Mouse (Mus musculus): Measurements from ENCODE around the gene C2cd4b.

C2cd4b gene

DNA sequence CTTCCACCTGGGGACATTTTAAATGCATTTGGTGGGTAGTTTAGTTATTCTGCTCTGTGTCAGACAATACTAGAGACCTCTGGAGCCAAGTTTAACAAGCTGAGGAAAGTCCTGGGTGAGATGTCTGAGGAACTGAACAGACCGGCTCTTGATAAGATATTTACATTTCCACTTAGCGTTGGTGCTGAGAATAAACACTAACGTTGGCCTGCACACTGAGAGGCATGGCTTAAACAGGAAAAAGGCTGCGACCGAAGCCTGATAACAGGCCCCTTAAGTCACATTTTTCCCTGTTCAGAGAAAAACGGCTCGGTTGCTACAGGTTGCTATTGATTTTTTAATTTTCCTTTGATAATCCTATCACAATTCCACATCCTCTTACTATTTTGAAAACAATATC lies 12.1 kb downstream of the C2cd4b start:
- DNase-seq (ENCODE audit: low spot score in 2 of 2): no peak

DNA sequence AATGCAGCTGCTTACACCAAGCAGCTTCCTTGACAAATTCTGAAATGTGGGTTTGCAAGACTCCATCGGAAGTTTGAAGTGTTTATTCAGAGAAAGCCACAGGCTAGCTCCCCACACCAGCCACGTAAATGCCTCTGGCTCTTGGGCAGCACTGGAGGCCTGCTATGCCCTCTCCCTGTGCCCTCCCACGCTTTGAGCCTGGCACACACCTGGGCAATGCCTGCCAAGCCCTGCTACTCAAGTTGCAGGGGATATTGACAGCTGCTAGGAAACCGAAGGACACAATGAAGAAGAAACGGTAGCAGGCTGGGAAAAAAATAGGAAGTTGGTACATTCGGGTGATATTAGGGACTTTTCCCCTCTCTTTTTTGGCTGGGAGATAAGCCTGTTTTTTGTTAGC lies 15.0 kb downstream of the C2cd4b start:
- DNase-seq (ENCODE audit: low spot score in 2 of 2): no peak

DNA sequence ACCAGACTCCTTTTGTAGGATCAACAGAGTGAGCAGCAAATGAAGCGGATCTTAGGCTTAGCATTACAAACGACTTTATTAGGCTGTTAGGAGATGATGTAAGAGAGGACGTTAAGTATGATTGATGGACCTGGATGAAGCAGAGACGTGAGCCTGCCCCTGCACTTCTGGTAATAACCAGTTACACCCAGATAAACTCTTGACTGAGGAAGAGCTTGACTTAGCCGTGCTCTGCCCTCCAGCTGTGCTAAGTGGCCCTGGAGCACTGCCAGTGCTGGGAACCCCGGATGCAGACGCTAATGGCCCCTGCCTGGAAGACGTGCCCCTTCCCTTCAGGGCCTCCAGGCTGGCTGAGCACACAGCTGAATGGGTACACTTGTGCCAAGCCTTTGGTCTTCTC lies 19.3 kb downstream of the C2cd4b start:
- no peak for DNase-seq (ENCODE audit: low spot score in 2 of 2)

DNA sequence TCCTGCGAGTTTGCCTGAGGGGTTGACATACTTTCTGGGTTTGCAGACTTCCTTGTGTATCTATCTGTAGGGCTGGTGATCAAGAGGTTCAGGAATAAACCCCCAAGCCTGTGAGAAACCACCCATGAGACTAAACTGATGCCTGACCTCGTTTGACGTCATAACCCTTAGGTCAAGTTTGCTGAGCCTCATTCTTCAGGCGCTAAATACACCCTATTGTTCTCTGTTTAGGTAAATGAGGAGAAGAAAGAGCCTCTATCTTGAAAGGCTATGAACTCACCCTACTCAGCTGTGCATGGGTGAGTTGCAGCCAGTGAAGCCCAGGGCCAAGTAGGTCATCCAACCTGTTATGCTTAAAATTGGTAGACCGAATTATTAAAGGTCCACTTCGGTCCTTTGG lies 23.5 kb downstream of the C2cd4b start:
- DNase-seq (ENCODE audit: low spot score in 2 of 2): no peak

DNA sequence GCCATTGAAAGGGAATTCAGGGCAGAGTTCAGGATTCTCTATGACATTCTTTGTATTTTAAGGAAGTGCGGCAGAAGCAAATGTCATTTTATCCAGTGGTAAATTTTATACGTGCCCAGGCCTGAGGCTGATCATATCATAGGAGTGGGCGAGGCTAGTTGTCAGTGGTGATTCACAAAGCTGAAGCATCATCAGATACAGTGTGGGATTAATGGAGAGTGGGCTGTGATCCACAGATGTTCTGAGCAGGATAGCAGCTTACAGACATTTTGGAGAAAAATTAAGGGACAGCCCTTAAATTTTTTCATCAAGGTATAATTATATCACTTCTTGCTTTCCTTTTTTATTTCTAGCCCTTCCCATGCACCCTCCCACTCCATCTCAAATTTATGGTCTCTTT lies 24.2 kb downstream of the C2cd4b start:
- DNase-seq (ENCODE audit: low spot score in 2 of 2): no peak

DNA sequence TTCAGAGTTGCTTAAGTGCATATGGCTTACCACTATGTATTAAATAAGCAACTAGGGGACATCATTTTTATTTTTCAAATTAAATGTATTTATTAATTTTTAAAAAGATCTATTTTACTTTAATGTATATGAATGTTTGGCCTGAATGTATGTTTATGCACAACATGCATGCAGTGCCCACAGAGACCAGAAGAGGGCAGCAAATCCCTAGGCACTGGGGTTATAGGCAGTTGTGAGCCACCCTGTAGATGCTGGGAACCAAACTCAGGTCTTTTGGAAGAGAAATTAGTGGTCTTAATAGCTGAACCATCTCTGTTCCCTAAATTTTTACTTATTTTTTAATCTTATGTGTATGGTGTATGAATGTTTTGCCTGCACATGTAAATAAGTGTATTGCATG lies 24.7 kb downstream of the C2cd4b start:
- DNase-seq (ENCODE audit: low spot score in 2 of 2): no peak

DNA sequence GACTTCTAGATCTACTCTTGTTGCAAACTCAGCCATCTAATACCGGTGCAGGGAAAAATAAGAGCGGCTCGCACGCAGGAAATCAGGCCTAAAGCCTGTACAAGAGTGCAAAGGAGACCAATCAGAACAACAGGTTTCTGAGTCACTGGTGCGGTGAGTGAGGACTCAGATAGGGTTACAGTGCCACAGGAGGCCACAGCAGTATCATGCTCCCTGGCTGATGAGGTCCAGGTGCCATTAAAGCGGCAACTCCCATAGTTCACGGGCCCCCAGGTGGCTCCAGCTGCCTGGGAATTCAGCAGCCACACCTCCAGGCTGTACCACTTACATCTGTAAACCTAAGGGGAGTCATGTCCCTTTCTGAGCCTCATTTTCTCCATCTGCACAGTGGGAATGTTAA lies 27.1 kb downstream of the C2cd4b start:
- no peak for DNase-seq (ENCODE audit: low spot score in 2 of 2)

DNA sequence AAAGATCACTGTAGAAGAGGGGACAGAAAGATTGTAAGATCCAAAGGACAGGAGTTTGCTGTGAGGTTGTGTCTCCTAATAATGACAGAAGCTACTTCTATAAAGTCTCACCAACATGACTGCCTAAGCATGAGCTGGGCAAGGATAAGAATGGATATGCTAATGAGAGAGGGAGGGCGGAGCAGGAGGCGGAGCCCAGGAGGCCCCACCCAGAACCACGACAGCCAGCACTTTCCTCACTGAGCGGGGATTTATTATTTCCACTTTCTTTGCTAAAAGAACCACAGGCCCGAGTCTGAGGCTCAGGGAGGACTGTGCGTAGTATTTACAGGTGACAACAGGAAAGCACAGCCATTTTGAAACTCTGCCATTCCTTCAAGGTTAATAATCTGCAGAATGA lies 28.4 kb downstream of the C2cd4b start:
- no peak for DNase-seq (ENCODE audit: low spot score in 2 of 2)

DNA sequence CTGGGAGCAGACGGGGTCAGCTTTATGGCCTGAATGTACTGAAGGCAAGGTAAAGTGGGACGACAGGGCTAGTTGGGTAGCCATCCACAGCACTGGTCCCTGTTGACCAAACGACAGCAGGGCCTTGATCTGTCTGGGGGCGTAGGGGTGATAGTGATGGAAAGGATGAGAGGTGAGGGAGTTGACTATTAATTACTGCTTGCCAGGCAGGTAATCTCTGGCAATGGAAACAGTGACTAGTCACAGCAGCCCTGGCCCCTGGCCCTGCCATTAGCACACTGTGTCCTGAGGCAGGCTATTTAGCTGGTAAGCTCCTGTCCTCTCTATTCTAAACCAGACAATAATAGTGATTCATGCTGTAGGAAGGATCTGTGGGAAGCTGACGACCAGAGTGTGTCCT lies 33.2 kb downstream of the C2cd4b start:
- DNase-seq (ENCODE audit: low spot score in 2 of 2): no peak

DNA sequence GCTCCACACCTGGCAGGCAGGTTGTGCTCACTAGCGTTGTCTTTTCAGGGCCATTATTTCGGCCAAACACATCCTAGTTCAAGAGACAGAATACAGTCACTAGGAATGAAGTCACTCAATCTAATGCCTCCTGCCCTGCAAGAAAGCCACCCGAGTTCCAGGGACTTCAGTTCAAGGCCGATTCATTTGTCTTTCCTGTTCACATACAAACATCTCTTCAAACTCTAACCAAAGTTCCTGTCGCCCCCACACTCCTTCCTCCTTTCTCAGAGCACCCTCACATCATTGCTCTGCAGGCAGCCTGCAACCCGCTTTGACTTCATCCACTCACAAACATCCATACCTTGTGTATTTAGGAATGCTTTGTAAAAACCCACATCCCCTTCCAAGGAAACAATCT lies 34.3 kb downstream of the C2cd4b start:
- DNase-seq (ENCODE audit: low spot score in 2 of 2): no peak

DNA sequence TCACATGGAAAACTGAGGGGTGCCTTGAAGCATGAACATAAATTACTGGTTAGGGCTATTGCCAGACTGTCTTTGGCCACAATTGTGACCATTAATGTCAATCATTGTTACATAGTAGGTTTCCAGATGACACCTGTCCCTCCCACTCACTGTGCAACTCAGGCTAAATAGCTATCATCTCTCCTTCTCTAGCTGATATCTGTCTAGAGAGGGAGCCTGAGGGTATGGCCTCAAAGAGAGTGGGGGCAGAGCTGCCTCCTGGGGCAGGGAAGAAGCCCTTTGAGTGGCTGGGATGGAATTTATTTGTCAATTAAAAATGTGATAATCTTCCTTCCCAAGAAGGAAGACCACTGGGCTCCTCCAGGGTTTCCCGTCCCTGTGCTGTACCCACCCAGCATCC lies 35.0 kb downstream of the C2cd4b start:
- DNase-seq (ENCODE audit: low spot score in 2 of 2): no peak

DNA sequence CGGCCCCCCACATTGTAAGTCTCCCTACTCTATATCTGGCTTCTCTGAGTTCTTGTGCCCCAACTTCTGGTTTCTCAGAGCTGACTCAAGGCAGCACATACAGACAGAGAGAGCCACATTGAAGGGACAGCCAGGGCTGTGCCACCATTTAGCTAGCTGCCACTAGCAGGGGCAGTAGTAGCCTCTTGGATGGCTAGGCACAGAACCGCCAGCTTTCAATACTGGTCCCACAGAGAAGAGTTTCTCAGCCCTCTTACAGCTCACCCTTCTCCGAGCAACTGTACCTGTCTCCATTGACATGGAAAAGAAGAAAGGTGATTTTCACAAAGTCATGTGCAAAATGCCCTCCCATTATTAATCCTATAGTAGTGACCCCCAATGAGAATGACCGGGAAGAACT lies 35.4 kb downstream of the C2cd4b start:
- no peak for DNase-seq (ENCODE audit: low spot score in 2 of 2)

DNA sequence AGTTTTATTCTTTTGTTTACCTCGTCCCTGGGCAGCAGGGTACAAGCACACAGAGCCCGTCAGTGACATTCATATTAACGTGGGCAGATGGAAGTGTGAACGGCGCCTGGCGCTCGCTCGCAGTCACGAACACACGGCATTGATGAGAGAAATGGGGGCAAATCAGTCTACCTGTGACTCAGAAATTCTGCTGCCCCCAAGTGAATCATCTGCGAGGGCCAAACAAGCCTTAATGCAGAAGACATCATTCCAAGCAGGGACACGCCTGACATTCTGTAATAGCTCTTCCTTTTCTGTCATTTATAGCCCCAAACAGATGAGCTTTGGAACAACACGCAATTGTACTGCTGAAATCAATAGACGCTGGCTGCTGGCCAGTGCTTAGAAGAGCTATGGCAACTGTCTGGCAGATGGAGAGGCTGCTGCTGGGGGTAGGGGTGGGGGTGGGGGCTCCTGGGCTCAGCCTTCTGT lies 36.0 kb downstream of the C2cd4b start:
- peak; percentile 22 to 27 for DNase-seq (ENCODE audit: low spot score in 2 of 2)

DNA sequence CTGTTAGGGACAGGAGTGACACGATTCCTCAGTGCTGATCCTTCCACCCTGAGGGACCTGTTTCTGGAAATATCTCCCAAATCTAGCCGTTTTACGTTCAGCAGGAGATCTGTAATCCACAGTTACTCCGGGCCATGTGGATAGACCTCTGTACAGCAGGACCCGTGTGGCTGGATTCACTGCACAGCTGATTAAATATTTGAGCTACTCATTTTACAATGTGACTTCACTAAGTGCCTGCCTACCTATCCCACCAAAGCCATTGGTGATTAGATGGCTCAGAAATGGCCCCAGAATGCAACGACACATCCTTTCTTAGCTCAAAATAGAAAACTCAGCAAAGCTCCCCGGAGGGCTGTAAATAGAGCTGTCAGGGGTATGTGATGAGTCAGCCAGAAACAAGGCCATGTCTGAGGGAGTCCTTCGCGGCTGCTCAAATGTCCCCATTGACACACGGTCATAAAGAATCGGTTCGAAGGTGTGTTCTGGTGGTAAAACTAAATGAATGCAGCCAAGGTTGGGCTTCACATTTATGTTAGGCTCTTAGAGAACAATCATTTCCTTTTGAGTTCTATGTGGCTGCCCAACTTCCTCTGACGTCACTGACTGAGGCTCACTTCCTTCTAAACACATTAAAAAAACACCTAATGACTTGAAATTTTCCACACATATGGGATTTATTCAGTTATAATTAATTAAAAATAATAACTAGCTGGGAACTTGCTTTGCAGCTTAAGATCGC lies 40.0 kb downstream of the C2cd4b start:
- no peak for DNase-seq (ENCODE audit: low spot score in 2 of 2)

DNA sequence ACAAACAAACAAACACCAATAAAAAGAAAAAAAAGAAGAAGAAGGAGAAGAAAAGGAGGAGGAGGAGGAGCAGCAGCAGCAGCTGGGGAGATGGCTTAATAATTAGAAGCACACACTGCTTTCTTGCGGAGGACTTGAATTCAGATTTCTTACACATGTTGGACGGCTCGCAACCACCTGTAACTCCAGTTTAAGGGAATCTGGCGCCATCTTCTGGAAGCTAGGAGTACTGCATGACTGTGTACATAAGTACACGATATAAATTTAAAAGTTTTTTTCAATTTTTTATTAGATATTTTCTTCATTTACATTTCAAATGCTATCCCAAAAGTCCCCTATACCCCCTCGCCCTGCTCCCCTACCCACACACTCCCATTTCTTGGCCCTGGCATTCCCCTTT lies 43.0 kb downstream of the C2cd4b start:
- DNase-seq (ENCODE audit: low spot score in 2 of 2): no peak

DNA sequence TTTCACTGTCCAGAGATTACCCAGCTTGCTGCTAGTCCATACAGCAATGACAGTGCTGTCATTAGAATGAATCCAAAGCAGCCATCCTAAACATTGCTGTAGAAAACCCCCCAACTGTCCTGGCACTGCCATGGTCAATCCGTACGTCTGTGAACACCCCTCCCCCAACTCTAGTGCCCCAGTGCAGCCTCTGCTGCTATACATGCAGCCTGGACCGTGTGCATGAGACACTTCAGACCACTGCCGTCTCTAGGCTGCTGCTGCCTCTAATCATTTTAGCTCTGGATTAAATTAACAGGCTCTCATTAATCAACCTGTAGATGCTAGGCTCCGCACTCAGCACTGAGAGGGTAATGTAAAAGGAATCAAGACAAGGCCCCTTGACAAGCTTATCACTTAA lies 47.8 kb downstream of the C2cd4b start:
- DNase-seq (ENCODE audit: low spot score in 2 of 2): no peak

DNA sequence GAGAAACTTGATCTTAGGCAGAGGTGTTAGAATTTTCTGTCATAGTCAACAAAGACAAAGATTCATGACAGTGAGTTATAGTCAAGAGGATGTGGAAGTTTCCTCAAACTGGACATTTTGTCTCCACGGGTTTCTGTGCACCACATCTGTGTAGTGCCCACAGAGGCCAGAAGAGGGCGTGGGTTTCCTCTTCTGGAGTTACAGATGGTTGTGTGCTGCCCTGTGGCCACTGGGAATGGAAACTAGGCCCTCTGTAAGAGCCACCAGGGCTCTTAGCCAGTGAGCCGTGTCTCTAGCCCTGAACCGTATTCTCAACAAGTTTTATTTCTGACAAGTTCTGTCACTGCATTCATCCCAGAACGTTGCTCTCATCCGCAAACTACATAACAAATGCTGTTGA lies 51.3 kb downstream of the C2cd4b start:
- DNase-seq (ENCODE audit: low spot score in 2 of 2): no peak
